ENCODE assay signal across 8 mouse cellular contexts in the genomic region with DNA sequence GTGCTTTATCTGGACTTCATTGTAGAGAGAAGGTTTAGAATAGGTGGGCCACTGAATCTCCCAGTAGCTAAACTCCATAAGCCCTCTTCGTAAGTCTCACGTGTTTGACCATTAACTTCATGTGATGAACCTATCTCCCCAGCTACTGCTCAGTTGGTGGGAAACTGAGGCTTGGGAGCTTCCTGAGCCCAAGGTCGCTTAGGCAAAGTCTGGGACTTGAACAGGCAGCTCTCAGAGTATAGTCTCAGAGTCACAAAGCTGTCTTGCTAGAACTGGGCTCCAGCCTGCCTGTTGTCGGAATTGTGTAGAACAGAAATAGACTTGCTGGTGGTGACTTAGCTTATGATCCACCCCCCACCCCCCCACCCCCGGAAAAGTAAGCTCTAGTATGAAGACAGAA. TPM values are rescaled to one million over a fixed set of nuclear protein-coding genes. Genes with fewer than 3 reads are reported as not detected.
DNase-seq lines count a peak whose midpoint lies in the region; ATAC-seq and TF ChIP-seq lines count a peak whose summit lies in the region.

No protein-coding gene starts in this region.

- intact Hi-C loops in heart, postnatal 25 days (cut with DNase I) = loop anchor here (2.0 to 10.0 kb wide), 6 partner anchors 17 to 1101 kb away; a partner anchor contains a TSS

- DNase-seq in heart, postnatal 25 days (ENCODE audit: low spot score) = no peak
- no peak for DNase-seq in thymus, adult 2 months
- DNase-seq in thymus, adult 18-20 months = no peak
- no peak for DNase-seq in layer of hippocampus, adult 9-11 months

- no peak for TF ChIP-seq CTCF in thymus, adult 2 months (IDR thresholded peaks at IDR 0.05; ENCODE audit: borderline replicate concordance, control insufficient read depth, extremely low read depth, insufficient read depth, low read length, poor library complexity)

- no peaks in the 10 kb centered on the region for H3K36me3 ChIP-seq in heart, embryonic 12.5 days
- no peaks in the 10 kb centered on the region for H3K36me3 ChIP-seq in thymus, adult 2 months (ENCODE audit: control insufficient read depth, insufficient read depth, low read length)
- H3K36me3 ChIP-seq in liver, embryonic 16.5 days (ENCODE audit: control insufficient read depth, insufficient read depth) = no peaks in the 10 kb centered on the region

- peaks cover 24% of the 10 kb centered on the region for H3K4me1 ChIP-seq in heart, embryonic 12.5 days (replicated peaks)
- peaks cover 15% of the 10 kb centered on the region for H3K4me1 ChIP-seq in thymus, adult 2 months (replicated peaks; ENCODE audit: control insufficient read depth, insufficient read depth, low read length)
- peaks cover 26% of the 10 kb centered on the region for H3K4me1 ChIP-seq in liver, embryonic 16.5 days (ENCODE audit: control insufficient read depth, low read depth, low read length)

- H3K4me3 ChIP-seq in heart, embryonic 12.5 days = no peak overlapping the region
- H3K4me3 ChIP-seq in thymus, adult 2 months (ENCODE audit: control insufficient read depth, insufficient read depth, low read length) = no peak overlapping the region
- H3K4me3 ChIP-seq in liver, embryonic 16.5 days (ENCODE audit: low read depth, low read length) = peak overlapping the region; percentile 77

- 83% methylated on average over 5 of the region's 5 CpGs for WGBS in heart, embryonic 12.5 days
- WGBS in thymus, adult 2 months = 89% methylated on average over 5 of the region's 5 CpGs
- WGBS in liver, embryonic 16.5 days (ENCODE audit: insufficient replicate concordance) = 60% methylated on average over 5 of the region's 5 CpGs

- H3K9ac ChIP-seq in heart, embryonic 12.5 days = no peak overlapping the region
- no peak overlapping the region for H3K9ac ChIP-seq in liver, embryonic 16.5 days (ENCODE audit: low read depth, low read length)

- no peaks in the 10 kb centered on the region for H3K9me3 ChIP-seq in heart, embryonic 12.5 days (replicated peaks)
- no peaks in the 10 kb centered on the region for H3K9me3 ChIP-seq in liver, embryonic 16.5 days (replicated peaks; ENCODE audit: control insufficient read depth, low read length)

- no peak overlapping the region for H3K27ac ChIP-seq in heart, embryonic 12.5 days (ENCODE audit: poor library complexity, severe bottlenecking)
- peak overlapping the region; percentile 69; the same call in 1 of the 2 replicates for H3K27ac ChIP-seq in thymus, adult 2 months (ENCODE audit: control insufficient read depth, insufficient read depth, low read length)
- peak overlapping the region; percentile 83 for H3K27ac ChIP-seq in liver, embryonic 16.5 days (ENCODE audit: low read length)

- TF ChIP-seq POLR2A in thymus, adult 2 months (IDR thresholded peaks at IDR 0.05; ENCODE audit: control insufficient read depth, extremely low read depth, insufficient read depth, low read length, poor library complexity) = no peak

- ATAC-seq in heart, embryonic 12.5 days (ENCODE audit: insufficient number of reproducible peaks, low FRiP score) = no peak
- no peak for ATAC-seq in liver, embryonic 16.5 days (ENCODE audit: low read depth)
- ATAC-seq in erythroblast, adult 5-6 weeks (replicated peaks; ENCODE audit: low FRiP score, poor library complexity, severe bottlenecking) = no peak
- no peak for ATAC-seq in frontal cortex, adult (ENCODE audit: low TSS enrichment)

- H3K4me2 ChIP-seq in heart, embryonic 12.5 days = peak overlapping the region; percentile 95
- H3K4me2 ChIP-seq in liver, embryonic 16.5 days (ENCODE audit: low read depth, low read length) = peak overlapping the region; percentile 87

- 0 out of 2 replicates have a peak, but pooled peaks cover 9% of the 10 kb centered on the region for H3K27me3 ChIP-seq in heart, embryonic 12.5 days (replicated peaks)
- H3K27me3 ChIP-seq in thymus, adult 2 months (ENCODE audit: control insufficient read depth, insufficient read depth, low read length) = no peaks in the 10 kb centered on the region
- no peaks in the 10 kb centered on the region for H3K27me3 ChIP-seq in liver, embryonic 16.5 days (ENCODE audit: control insufficient read depth, insufficient read depth, low read depth, low read length)

RNA-seq across cellular contexts. Expression of a gene that starts 3.0 kb away (rescaled TPM):
- polyA plus RNA-seq in heart, embryonic 12.5 days (2016; fragmentation: Nextera tagmentation; extraction: Ambion mirVana) = 5.3 and 7.2 TPM in 2 replicates
- total RNA-seq in heart, postnatal 25 days (2021) = 10 to 100 TPM; 18.3 to 20.4 TPM
- 16.2 and 21.3 TPM in 2 replicates for polyA plus RNA-seq in thymus, adult 2 months (2012; rRNA removed)
- polyA plus RNA-seq in liver, embryonic 16.5 days (2015; fragmentation: Nextera tagmentation; extraction: Ambion mirVana) = 5.6 and 6.3 TPM in 2 replicates
- 17.3 and 30.9 TPM in 2 replicates for total RNA-seq in erythroblast, adult 5-6 weeks (2015; ENCODE audit: low replicate concordance)
- 13.9 and 15.2 TPM in 2 replicates for total RNA-seq in erythroblast, adult 5-6 weeks (2017; ENCODE audit: low replicate concordance)
